ENCODE assay signal across 8 mouse cellular contexts in the genomic region with DNA sequence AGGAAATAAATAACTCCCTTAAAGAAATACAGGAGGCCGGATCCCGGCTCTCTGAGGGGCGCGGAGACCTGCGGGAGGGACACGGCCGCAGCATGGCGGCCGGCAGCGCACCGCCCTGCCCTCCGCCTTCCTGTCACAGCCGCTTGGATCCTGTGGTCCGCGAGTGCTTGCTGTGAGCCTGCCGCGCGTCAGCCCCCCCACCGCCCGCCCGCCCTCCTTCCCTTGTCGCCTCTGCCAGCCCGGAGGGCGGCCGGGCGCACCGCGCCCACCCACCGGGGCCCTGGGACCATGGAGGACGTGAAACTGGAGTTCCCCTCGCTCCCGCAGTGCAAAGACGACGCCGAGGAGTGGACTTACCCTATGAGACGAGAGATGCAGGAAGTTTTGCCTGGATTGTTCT. TPM values are rescaled to one million over a fixed set of nuclear protein-coding genes. Genes with fewer than 3 reads are reported as not detected.
A peak's percentile ranks its signal among the peaks of the same experiment; 100 is the strongest.
DNase-seq lines count a peak whose midpoint lies in the region; ATAC-seq lines count a peak whose summit lies in the region.
"Not testable (repeated sequence)": the region's sequence is repeated elsewhere in the genome, so short reads cannot be mapped to it uniquely, and the experiment has no call there.

Gene Gm14698 (plus strand): TSS at position 35 of the 400 bp plus-strand sequence.

- H3K9ac ChIP-seq in embryonic facial prominence, embryonic 12.5 days; lung, embryonic 15.5 days; neural tube, embryonic 12.5 days: not testable (repeated sequence)
- 0 out of 2 replicates have a peak within 1 kb of the TSS, but pooled peaks have one; percentile 43 for H3K9ac ChIP-seq in hindbrain, embryonic 13.5 days

- 24% methylated on average over 32 of the region's 36 CpGs for WGBS in embryonic facial prominence, embryonic 12.5 days
- WGBS in hindbrain, embryonic 13.5 days = 8% methylated on average over 15 of the region's 36 CpGs
- 13% methylated on average over 34 of the region's 36 CpGs for WGBS in lung, embryonic 15.5 days
- WGBS in neural tube, embryonic 12.5 days = 13% methylated on average over 31 of the region's 36 CpGs

- peak; percentile 0 for DNase-seq in adrenal gland, postnatal 25 days
- peak; percentile 10 to 16 for DNase-seq in kidney, postnatal 4 days
- peak; percentile 1 to 3 for DNase-seq in thymus, postnatal 36 days

- H3K4me3 ChIP-seq in embryonic facial prominence, embryonic 12.5 days = peak within 1 kb of the TSS; percentile 26
- peak within 1 kb of the TSS; percentile 34 for H3K4me3 ChIP-seq in hindbrain, embryonic 13.5 days
- peak within 1 kb of the TSS; percentile 28 for H3K4me3 ChIP-seq in lung, embryonic 15.5 days
- peak within 1 kb of the TSS; percentile 25 for H3K4me3 ChIP-seq in neural tube, embryonic 12.5 days

- H3K36me3 ChIP-seq in embryonic facial prominence, embryonic 12.5 days; hindbrain, embryonic 13.5 days; lung, embryonic 15.5 days; neural tube, embryonic 12.5 days: not testable (repeated sequence)

- not testable (repeated sequence) for H3K4me1 ChIP-seq in embryonic facial prominence, embryonic 12.5 days; hindbrain, embryonic 13.5 days (replicated peaks); lung, embryonic 15.5 days; neural tube, embryonic 12.5 days

- H3K27me3 ChIP-seq in embryonic facial prominence, embryonic 12.5 days; hindbrain, embryonic 13.5 days; lung, embryonic 15.5 days; neural tube, embryonic 12.5 days (replicated peaks): not testable (repeated sequence)

- not testable (repeated sequence) for H3K27ac ChIP-seq in embryonic facial prominence, embryonic 12.5 days; hindbrain, embryonic 13.5 days; lung, embryonic 15.5 days; neural tube, embryonic 12.5 days

- H3K4me2 ChIP-seq in embryonic facial prominence, embryonic 12.5 days (replicated peaks) = peak within 1 kb of the TSS; percentile 35
- H3K4me2 ChIP-seq in hindbrain, embryonic 13.5 days = peak within 1 kb of the TSS; percentile 49
- H3K4me2 ChIP-seq in lung, embryonic 15.5 days = peak within 1 kb of the TSS; percentile 47
- H3K4me2 ChIP-seq in neural tube, embryonic 12.5 days (replicated peaks) = peak within 1 kb of the TSS; percentile 46

- H3K9me3 ChIP-seq in embryonic facial prominence, embryonic 12.5 days; hindbrain, embryonic 13.5 days; lung, embryonic 15.5 days; neural tube, embryonic 12.5 days: not testable (repeated sequence)

- peak; percentile 83; the same call in 1 of the 2 replicates for ATAC-seq in embryonic facial prominence, embryonic 12.5 days (ENCODE audit: insufficient number of reproducible peaks, insufficient read depth, low FRiP score, low TSS enrichment)
- ATAC-seq in granulocyte monocyte progenitor cell, adult 5-6 weeks (replicated peaks; ENCODE audit: poor library complexity, severe bottlenecking) = peak; percentile 98
- ATAC-seq in hindbrain, embryonic 13.5 days (ENCODE audit: low FRiP score) = peak; percentile 87
- peak; percentile 81; the same call in 1 of the 2 replicates for ATAC-seq in lung, embryonic 15.5 days (ENCODE audit: borderline replicate concordance, extremely low read depth, low FRiP score, low TSS enrichment)
- ATAC-seq in neural tube, embryonic 12.5 days (ENCODE audit: low FRiP score, low read depth) = peak; percentile 85

RNA-seq across cellular contexts. Expression of gene Gm14698, which starts in this region (rescaled TPM):
- 1.0 and 3.1 TPM in 2 replicates for total RNA-seq in adrenal gland, postnatal 25 days (2021)
- 2.5 and 3.7 TPM in 2 replicates for polyA plus RNA-seq in embryonic facial prominence, embryonic 12.5 days (2016; fragmentation: Nextera tagmentation; extraction: Ambion mirVana)
- total RNA-seq in granulocyte monocyte progenitor cell, adult 5-6 weeks (2014; fragmentation: Nextera tagmentation) = 4.0 and 8.0 TPM in 2 replicates
- total RNA-seq in granulocyte monocyte progenitor cell, adult 5-6 weeks (2017) = 2.3 and 5.1 TPM in 2 replicates
- 2.4 and 3.2 TPM in 2 replicates for polyA plus RNA-seq in hindbrain, embryonic 13.5 days (2015; fragmentation: Nextera tagmentation; extraction: Ambion mirVana)
- 3.2 and 4.1 TPM in 2 replicates for polyA plus RNA-seq in lung, embryonic 15.5 days (2015; fragmentation: Nextera tagmentation; extraction: Ambion mirVana)
- 3.1 and 3.3 TPM in 2 replicates for polyA plus RNA-seq in neural tube, embryonic 12.5 days (2016; fragmentation: Nextera tagmentation; extraction: Ambion mirVana)
